Mouse (Mus musculus): ENCODE data around the gene Elob. TPM values are rescaled to one million over a fixed set of nuclear protein-coding genes. Genes with fewer than 3 reads are reported as not detected.

Elob gene
- polyA plus RNA-seq, 1 experiment from 2014 or later = 1,085 TPM

- peak; percentile 80 for DNase-seq (ENCODE audit: low spot score)
These were observed 43.1 kb downstream of the Elob start, which contains the start of gene Flywch2 for GRCm38 (mm10) chr17:23785561-23786471. Gene Flywch2, minus strand, starts transcription at chr17:23786081.

DNA sequence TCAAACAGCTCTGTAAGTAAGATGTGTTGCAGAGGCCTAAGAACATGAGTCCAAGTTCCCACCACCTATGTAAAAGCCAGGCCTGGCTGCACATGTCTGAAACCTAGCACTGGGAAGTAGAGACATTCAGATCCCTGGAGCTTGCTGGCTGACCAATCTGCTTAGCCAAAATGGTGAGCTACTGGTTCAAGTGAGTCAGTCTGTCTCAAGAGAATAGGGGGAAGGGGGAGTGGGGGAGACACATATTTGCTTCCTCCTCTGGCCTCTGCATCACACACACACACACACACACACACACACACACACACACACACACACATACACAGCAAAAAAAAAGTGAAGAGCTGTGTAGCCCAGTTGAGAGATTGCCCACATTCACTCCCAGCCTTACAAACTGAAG, 45.6 kb downstream of the Elob start:
- no peak for DNase-seq (ENCODE audit: low spot score)

- DNase-seq (ENCODE audit: low spot score) = no peak
These were observed 50.5 kb downstream of the Elob start for GRCm38 (mm10) chr17:23778447-23778846.

GRCm38 (mm10) chr17:23777141-23777540, 51.8 kb downstream of the Elob start:
- DNase-seq (ENCODE audit: low spot score) = no peak

GRCm38 (mm10) chr17:23776216-23776615, 52.7 kb downstream of the Elob start:
- no peak for DNase-seq (ENCODE audit: low spot score)

Small RNA genes within 50 kb of the gene (microRNA-seq; reads per million reads assigned to microRNA genes)
- not detected for gene Mir5125 (ENCODE audit: borderline number of aligned reads)

Other genes with a start within 250 kb of the Elob start
- 1.5 and 1.7 TPM in 2 replicates for gene Zfp13, start 229.6 kb downstream of the Elob start, polyA plus RNA-seq (2015; fragmentation: Nextera tagmentation; extraction: Ambion mirVana)
- 0.05 and 0.08 TPM in 2 replicates for gene Zscan10, start 228.3 kb downstream of the Elob start, polyA plus RNA-seq (2015; fragmentation: Nextera tagmentation; extraction: Ambion mirVana)
- 0.59 and 1.1 TPM in 2 replicates for gene Mmp25, start 183.9 kb downstream of the Elob start, polyA plus RNA-seq (2015; fragmentation: Nextera tagmentation; extraction: Ambion mirVana)
- 0.58 and 0.99 TPM in 2 replicates for gene Bicdl2, start 168.6 kb downstream of the Elob start, polyA plus RNA-seq (2015; fragmentation: Nextera tagmentation; extraction: Ambion mirVana)
- 62.0 and 70.7 TPM in 2 replicates for gene Hcfc1r1, start 155.5 kb downstream of the Elob start, polyA plus RNA-seq (2015; fragmentation: Nextera tagmentation; extraction: Ambion mirVana)
- 47.3 and 50.7 TPM in 2 replicates for gene Thoc6, start 155.3 kb downstream of the Elob start, polyA plus RNA-seq (2015; fragmentation: Nextera tagmentation; extraction: Ambion mirVana)
- gene Tnfrsf12a, start 151.7 kb downstream of the Elob start, polyA plus RNA-seq (2015; fragmentation: Nextera tagmentation; extraction: Ambion mirVana) = 6.0 and 9.4 TPM in 2 replicates
- gene Cldn6, start 149.9 kb downstream of the Elob start, polyA plus RNA-seq (2015; fragmentation: Nextera tagmentation; extraction: Ambion mirVana) = 0.39 and 0.45 TPM in 2 replicates
- 0.57 and 1.3 TPM in 2 replicates for gene Cldn9, start 145.1 kb downstream of the Elob start, polyA plus RNA-seq (2015; fragmentation: Nextera tagmentation; extraction: Ambion mirVana)
- 0.26 and 0.77 TPM in 2 replicates for gene 1520401A03Rik, start 106.4 kb downstream of the Elob start, polyA plus RNA-seq (2015; fragmentation: Nextera tagmentation; extraction: Ambion mirVana)
- gene Pkmyt1, start 102.8 kb downstream of the Elob start, polyA plus RNA-seq (2015; fragmentation: Nextera tagmentation; extraction: Ambion mirVana) = 35.9 and 40.1 TPM in 2 replicates
- 6.1 and 7.6 TPM in 2 replicates for gene Paqr4, start 88.3 kb downstream of the Elob start, polyA plus RNA-seq (2015; fragmentation: Nextera tagmentation; extraction: Ambion mirVana)
- 7.2 and 7.3 TPM in 2 replicates for gene Kremen2, start 83.3 kb downstream of the Elob start, polyA plus RNA-seq (2015; fragmentation: Nextera tagmentation; extraction: Ambion mirVana)
- 37.7 and 41.0 TPM in 2 replicates for gene Flywch1, start 57.5 kb downstream of the Elob start, polyA plus RNA-seq (2015; fragmentation: Nextera tagmentation; extraction: Ambion mirVana)
- gene Flywch2, start 43.1 kb downstream of the Elob start, polyA plus RNA-seq (2015; fragmentation: Nextera tagmentation; extraction: Ambion mirVana) = 13.4 and 14.6 TPM in 2 replicates
- 318 and 508 TPM in 2 replicates for gene Srrm2, start 38.6 kb downstream of the Elob start, polyA plus RNA-seq (2015; fragmentation: Nextera tagmentation; extraction: Ambion mirVana)
- gene Prss33, start 6.9 kb upstream of the Elob start, polyA plus RNA-seq (2015; fragmentation: Nextera tagmentation; extraction: Ambion mirVana) = 0.40 and 0.48 TPM in 2 replicates
- 0.12 and 0.14 TPM in 2 replicates for gene Prss32, start 14.7 kb upstream of the Elob start, polyA plus RNA-seq (2015; fragmentation: Nextera tagmentation; extraction: Ambion mirVana)
- 0.28 and 0.42 TPM in 2 replicates for gene Prss41, start 15.0 kb upstream of the Elob start, polyA plus RNA-seq (2015; fragmentation: Nextera tagmentation; extraction: Ambion mirVana)
- not detected in 2 replicates for gene Prss21, start 38.9 kb upstream of the Elob start, polyA plus RNA-seq (2015; fragmentation: Nextera tagmentation; extraction: Ambion mirVana)
- 3.0 TPM in 2 replicates for gene Dcpp1, start 51.7 kb upstream of the Elob start, polyA plus RNA-seq (2015; fragmentation: Nextera tagmentation; extraction: Ambion mirVana)
- gene Dcpp2, start 51.7 kb upstream of the Elob start, polyA plus RNA-seq (2015; fragmentation: Nextera tagmentation; extraction: Ambion mirVana) = 0.65 and 1.1 TPM in 2 replicates
- gene Dcpp3, start 88.3 kb upstream of the Elob start, polyA plus RNA-seq (2015; fragmentation: Nextera tagmentation; extraction: Ambion mirVana) = 1.9 and 3.2 TPM in 2 replicates
- 1.6 and 1.8 TPM in 2 replicates for gene Sbp, start 112.5 kb upstream of the Elob start, polyA plus RNA-seq (2015; fragmentation: Nextera tagmentation; extraction: Ambion mirVana)
- 2.8 and 3.9 TPM in 2 replicates for gene Sbpl, start 126.1 kb upstream of the Elob start, polyA plus RNA-seq (2015; fragmentation: Nextera tagmentation; extraction: Ambion mirVana)
- gene Prss30, start 151.4 kb upstream of the Elob start, polyA plus RNA-seq (2015; fragmentation: Nextera tagmentation; extraction: Ambion mirVana) = 0.65 and 0.77 TPM in 2 replicates
- gene Prss22, start 169.0 kb upstream of the Elob start, polyA plus RNA-seq (2015; fragmentation: Nextera tagmentation; extraction: Ambion mirVana) = 0.22 and 0.70 TPM in 2 replicates
- 0.93 and 2.4 TPM in 2 replicates for gene Prss27, start 209.0 kb upstream of the Elob start, polyA plus RNA-seq (2015; fragmentation: Nextera tagmentation; extraction: Ambion mirVana)
- 36.1 and 36.3 TPM in 2 replicates for gene Kctd5, start 244.3 kb upstream of the Elob start, polyA plus RNA-seq (2015; fragmentation: Nextera tagmentation; extraction: Ambion mirVana)

Measured in thymus, postnatal 0 days (tissue).